ENCODE assay signal across 9 mouse cellular contexts in genomic region chr1:139162814-139163213, GRCm38 (mm10).
DNase-seq lines count a peak whose midpoint lies in the region; ATAC-seq and TF ChIP-seq lines count a peak whose summit lies in the region.
"Had no signal": no experiment of that assay in that cellular context is flagged by ENCODE, and none has a peak within 500 bp of the region (broad histone marks: within the 10 kb centered on the region; RNA-seq: fewer than 3 reads in every experiment).

No protein-coding gene starts in this region.

- H3K9me3 ChIP-seq in lung, embryonic 14.5 days (ENCODE audit: low read depth, low read length) = no peaks in the 10 kb centered on the region
- H3K9me3 ChIP-seq in kidney, embryonic 16.5 days (ENCODE audit: low read length) = no peaks in the 10 kb centered on the region
- H3K9me3 ChIP-seq: megakaryocyte, embryonic 14.5 days had no signal

- H3K4me2 ChIP-seq in lung, embryonic 14.5 days = no peak overlapping the region
- no peak overlapping the region for H3K4me2 ChIP-seq in kidney, embryonic 16.5 days (replicated peaks; ENCODE audit: low read depth, low read length)

- no peak overlapping the region for H3K9ac ChIP-seq in lung, embryonic 14.5 days
- no peak overlapping the region for H3K9ac ChIP-seq in kidney, embryonic 16.5 days (replicated peaks; ENCODE audit: low read length)

- H3K27me3 ChIP-seq in lung, embryonic 14.5 days (ENCODE audit: insufficient read depth, low read length) = no peaks in the 10 kb centered on the region
- no peaks in the 10 kb centered on the region for H3K27me3 ChIP-seq in kidney, embryonic 16.5 days (ENCODE audit: insufficient read depth, low read length)
- H3K27me3 ChIP-seq: megakaryocyte, embryonic 14.5 days had no signal

- no peak overlapping the region for H3K27ac ChIP-seq in lung, embryonic 14.5 days (ENCODE audit: low read depth)
- H3K27ac ChIP-seq in kidney, embryonic 16.5 days (ENCODE audit: low read length) = no peak overlapping the region

- no peak for ATAC-seq in CD4-positive, CD25-positive, alpha-beta regulatory T cell, adult 4 months
- peak; percentile 50 for ATAC-seq in lung, embryonic 14.5 days (ENCODE audit: insufficient read depth)
- 0 out of 2 replicates have a peak, but pooled peaks have one; percentile 31 for ATAC-seq in kidney, embryonic 16.5 days (ENCODE audit: low FRiP score, low TSS enrichment)

- DNase-seq in CD4-positive, CD25-positive, alpha-beta regulatory T cell, adult 2 months (ENCODE audit: low read depth, low spot score) = peak; percentile 59
- peak; percentile 77 for DNase-seq in lung, embryonic 14.5 days
- DNase-seq in lung, adult 2 months = no peak
- peak; percentile 63 for DNase-seq in embryo, embryonic 11 days
- DNase-seq in mesoderm, embryonic 11.5 days (ENCODE audit: low read depth, low spot score) = peak; percentile 51
- DNase-seq in spleen, adult 18-20 months = no peak

- no peaks in the 10 kb centered on the region for H3K36me3 ChIP-seq in lung, embryonic 14.5 days (ENCODE audit: insufficient read depth)
- H3K36me3 ChIP-seq in kidney, embryonic 16.5 days (ENCODE audit: insufficient read depth, low read length) = no peaks in the 10 kb centered on the region

- TF ChIP-seq CTCF in lung, embryonic 14.5 days (IDR thresholded peaks at IDR 0.05; ENCODE audit: low read depth) = peak; percentile 69
- no peak for TF ChIP-seq CTCF in lung, adult 2 months (IDR thresholded peaks at IDR 0.05; ENCODE audit: insufficient read depth, low read length)

- no peak overlapping the region for H3K4me3 ChIP-seq in lung, embryonic 14.5 days (ENCODE audit: low read depth, low read length)
- no peak overlapping the region for H3K4me3 ChIP-seq in lung, adult 2 months (replicated peaks; ENCODE audit: extremely low read depth, low read depth, low read length)
- H3K4me3 ChIP-seq in kidney, embryonic 16.5 days (ENCODE audit: low read length) = no peak overlapping the region
- H3K4me3 ChIP-seq: megakaryocyte, embryonic 14.5 days had no signal

- no peak for TF ChIP-seq POLR2A in lung, adult 2 months (IDR thresholded peaks at IDR 0.05; ENCODE audit: borderline replicate concordance, extremely low read depth, low read depth, low read length)

- 20% methylated on average over 5 of the region's 5 CpGs for WGBS in lung, embryonic 14.5 days
- 38% methylated on average over 5 of the region's 5 CpGs for WGBS in lung, adult 2 months
- WGBS in kidney, embryonic 16.5 days = 35% methylated on average over 5 of the region's 5 CpGs

- no peaks in the 10 kb centered on the region for H3K4me1 ChIP-seq in lung, embryonic 14.5 days (ENCODE audit: insufficient read depth)
- H3K4me1 ChIP-seq in lung, adult 2 months (ENCODE audit: control insufficient read depth, insufficient read depth, low read length) = no peaks in the 10 kb centered on the region; the same call in 1 of the 2 replicates
- H3K4me1 ChIP-seq in kidney, embryonic 16.5 days (ENCODE audit: insufficient read depth, low read length) = no peaks in the 10 kb centered on the region

Comparison
In these comparisons a context has a peak if more than half of its experiments do, and no peak if none do; other contexts are left out.
1. DNase-seq: peak in CD4-positive, CD25-positive, alpha-beta regulatory T cell, adult 2 months (single experiment), lung, embryonic 14.5 days (single experiment), embryo, embryonic 11 days (single experiment) and mesoderm, embryonic 11.5 days (single experiment); none in lung, adult 2 months (single experiment) and spleen, adult 18-20 months (0 of 2).